Mouse (Mus musculus) embryo, embryonic 9.5 days (tissue): ENCODE measurements around the gene Pms1.

Source experiments
- DNase-seq: peaks from one replicate; pipeline ENCODE4 v3.0.0-alpha.2; 2017; ENCODE audit errors: extremely low spot score

Pms1 gene

GRCm38 (mm10) chr1:53201630-53202199 lies 95.1 kb downstream of the Pms1 start:
- no peak for DNase-seq

GRCm38 (mm10) chr1:53194536-53194935 lies 102.3 kb downstream of the Pms1 start:
- no peak for DNase-seq

- DNase-seq = no peak
These were observed 105.6 kb downstream of the Pms1 start for GRCm38 (mm10) chr1:53191234-53191633.

GRCm38 (mm10) chr1:53189620-53190019 lies 107.2 kb downstream of the Pms1 start:
- DNase-seq = no peak

- no peak for DNase-seq
These were observed 109.3 kb downstream of the Pms1 start, which contains the start of gene 1700019A02Rik for GRCm38 (mm10) chr1:53187536-53187935. Gene 1700019A02Rik, minus strand, starts transcription at chr1:53187636.

- DNase-seq = no peak
These were observed 110.5 kb downstream of the Pms1 start for GRCm38 (mm10) chr1:53186301-53186700.

- no peak for DNase-seq
These were observed 139.1 kb downstream of the Pms1 start for GRCm38 (mm10) chr1:53157715-53158114.
